Mouse (Mus musculus): Measurements from ENCODE around the gene Rere.

The Rere gene

DNA sequence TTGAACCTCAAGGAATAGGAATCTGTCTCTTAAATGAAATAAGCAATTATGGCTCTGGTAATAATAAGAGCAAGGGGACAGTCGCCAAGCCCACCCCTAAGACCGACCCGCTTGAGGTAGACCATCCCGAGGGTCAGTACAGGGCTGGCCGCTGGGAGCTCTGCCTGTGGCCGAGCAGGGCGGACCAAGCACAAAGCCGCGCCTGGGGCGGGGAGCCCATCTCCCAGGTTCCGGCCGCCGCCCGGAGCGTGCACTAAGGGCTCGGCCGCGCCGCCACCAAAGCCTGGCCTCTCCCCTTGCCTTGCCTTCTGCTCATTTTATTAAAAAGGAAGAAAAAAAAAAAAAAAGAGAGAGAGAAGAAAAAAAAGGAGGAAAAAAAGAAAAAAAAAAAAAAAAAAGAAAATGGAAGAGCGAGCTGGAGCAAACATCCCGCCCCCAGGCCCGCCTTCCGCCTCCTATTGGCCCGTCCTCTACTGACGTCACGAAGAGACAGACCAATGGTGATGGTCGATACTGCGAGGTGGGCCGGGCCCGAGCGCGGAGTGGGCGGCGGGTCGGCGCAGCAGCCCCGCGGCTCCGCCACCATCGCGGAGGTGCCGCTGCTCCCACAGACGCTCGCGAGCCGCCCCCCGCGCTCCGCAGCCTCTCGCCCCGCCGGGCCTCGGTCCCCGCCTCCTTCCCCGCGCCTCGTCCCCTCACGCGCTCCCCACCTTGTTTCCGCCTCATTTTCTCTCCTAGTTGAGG is at the start of gene Rere:
Gene Rere (plus strand): TSS at position 629 of the 744 bp plus-strand sequence.
- in situ Hi-C loops (cut with MboI; ENCODE audit: unreplicated experiment in 2 of 2), result no loop called here

DNA sequence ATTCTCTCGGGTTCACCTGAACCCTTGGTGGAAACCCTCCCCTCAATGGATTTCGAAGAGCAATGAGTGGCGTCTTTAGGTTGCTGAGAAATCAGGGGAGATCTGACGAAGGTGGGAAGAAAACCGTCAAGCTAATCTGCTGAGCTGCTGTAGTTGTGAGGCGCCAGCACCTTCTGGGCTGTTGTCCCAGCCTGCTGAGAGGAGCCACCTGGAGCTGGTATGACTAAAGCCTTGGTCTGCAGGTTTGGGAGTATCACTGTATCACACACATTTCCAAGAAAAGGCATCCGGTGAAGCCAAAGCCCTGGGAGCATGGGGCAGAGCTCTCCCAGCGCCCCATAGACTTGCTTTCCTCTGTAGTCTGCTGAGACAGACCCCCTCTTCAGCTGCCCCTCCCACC is 49.6 kb upstream of the Rere start:
- in situ Hi-C loops (cut with MboI; ENCODE audit: unreplicated experiment in 2 of 2), result no loop called here

DNA sequence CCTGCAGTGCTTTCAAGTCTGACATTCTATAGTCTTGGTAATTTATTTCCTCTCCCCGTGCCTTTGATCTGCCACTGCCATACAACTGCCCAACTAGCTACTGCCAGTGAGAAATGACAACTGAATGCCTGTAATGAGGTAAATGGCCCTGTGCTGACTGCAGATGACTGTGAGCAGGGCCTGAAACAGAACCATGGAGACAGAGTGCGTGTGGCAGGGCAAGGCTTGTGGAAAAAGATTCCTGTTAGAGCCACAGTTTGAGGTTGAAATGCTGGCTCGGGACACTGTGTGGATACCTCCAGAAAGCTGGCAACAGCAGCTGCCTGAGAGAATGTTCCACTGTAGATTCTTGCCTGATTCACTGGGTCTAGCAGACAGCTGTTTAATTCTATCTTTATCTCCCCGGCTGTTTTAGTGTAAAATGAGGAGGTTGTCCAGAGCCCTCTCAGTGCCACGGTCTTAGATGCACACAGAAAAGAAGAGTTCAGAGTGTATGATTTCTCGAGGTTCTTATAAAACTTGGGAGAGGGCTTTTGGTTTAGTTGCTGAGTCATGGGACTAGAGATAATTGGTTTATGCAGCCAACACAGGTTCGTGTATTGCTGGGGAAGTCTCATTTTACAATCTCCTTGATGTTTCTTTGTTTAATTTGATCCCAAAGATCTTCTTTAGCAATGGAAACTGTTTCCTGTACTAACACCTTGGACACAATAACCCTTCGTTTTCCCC is 46.7 kb upstream of the Rere start:
- in situ Hi-C loops (cut with MboI; ENCODE audit: unreplicated experiment in 2 of 2), result no loop called here

DNA sequence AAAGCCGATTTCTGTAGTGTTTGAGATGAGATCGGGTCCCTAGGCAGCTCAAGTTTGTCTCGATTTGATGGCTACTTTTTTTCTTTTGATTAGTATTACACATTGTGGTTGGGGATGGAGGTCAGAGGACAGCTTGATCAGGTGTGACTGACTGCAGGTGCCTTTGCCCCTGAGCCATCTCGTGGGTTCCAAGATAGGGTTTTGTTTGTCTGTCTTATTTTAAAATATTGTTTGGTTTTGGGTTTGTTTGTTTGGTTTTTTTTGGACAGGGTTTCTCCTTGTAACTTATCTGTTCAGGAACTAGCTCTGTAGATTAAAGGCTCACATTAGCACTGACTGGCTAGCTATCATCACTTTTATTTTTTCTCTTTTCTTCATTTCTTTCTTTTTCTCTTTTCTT is 45.9 kb upstream of the Rere start:
- in situ Hi-C loops (cut with MboI; ENCODE audit: unreplicated experiment in 2 of 2), result no loop called here

DNA sequence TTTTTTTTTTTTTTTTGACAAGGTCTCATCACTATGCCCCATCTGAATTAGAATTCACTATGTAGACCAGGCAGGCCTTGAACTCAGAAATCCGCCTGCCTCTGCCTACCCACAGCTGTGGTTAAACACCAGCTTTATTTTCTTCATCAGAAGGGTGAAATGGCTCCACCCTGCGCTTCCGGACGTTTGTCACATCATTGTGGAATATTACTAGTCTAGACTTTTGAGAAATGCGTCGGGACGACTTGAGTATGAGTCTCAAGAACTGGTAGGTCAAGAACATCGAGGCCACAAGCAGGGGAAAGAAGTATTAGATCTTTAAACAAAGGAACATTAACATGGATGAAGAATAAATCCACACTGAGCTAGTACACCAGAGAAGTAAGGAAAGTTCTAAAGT is 45.4 kb upstream of the Rere start:
- in situ Hi-C loops (cut with MboI; ENCODE audit: unreplicated experiment in 2 of 2), result no loop called here

DNA sequence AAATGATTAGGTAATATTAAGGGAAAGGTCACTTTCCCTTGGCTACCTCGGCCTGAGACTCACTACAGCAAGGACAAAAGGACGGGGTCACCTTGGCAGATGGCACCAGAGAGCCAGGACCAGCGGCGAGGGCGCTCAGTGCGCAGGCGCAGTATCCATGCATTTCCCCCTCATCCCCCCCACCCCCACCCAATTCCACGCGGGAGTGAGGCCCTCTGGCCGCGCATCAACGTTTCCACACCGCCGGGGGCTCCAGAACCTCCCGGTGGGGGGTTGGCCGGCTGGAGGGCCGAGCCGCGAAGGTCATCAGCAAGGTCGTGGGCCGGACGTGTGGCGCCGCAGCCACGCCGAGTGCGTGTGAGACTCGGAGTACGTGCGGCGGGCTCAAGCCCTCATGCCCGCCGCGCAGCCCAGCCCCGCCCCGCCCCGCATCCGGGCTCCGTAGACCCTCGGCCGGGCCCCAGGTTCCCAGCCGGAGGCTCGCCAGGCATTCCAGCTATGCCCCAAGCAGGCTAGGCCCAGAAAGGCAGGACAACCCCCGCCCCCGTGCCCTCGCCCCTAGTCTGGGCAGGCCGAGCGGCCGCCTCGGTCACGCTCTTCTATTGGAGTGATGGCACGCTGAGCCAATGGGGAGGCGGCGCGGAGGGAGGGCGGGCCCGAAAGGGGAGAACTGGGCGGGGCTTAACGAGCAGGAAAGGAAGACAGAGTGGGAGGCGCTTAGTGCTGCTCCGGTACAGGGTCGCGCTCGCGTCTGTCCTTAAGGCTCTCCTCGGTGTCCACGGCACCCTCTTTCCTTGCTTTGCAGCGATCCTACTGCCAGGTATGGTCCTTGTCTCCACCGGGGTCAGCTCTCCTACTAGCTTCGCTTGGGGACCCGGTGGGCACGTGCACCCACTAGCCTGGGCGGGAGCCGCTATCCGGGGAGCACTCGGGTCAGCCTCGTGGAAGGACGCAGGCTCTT is 44.6 kb upstream of the Rere start, which contains the start of gene Eno1:
Gene Eno1 (plus strand): TSS at position 201 of the 961 bp plus-strand sequence.
- in situ Hi-C loops (cut with MboI; ENCODE audit: unreplicated experiment in 2 of 2), result no loop called here

DNA sequence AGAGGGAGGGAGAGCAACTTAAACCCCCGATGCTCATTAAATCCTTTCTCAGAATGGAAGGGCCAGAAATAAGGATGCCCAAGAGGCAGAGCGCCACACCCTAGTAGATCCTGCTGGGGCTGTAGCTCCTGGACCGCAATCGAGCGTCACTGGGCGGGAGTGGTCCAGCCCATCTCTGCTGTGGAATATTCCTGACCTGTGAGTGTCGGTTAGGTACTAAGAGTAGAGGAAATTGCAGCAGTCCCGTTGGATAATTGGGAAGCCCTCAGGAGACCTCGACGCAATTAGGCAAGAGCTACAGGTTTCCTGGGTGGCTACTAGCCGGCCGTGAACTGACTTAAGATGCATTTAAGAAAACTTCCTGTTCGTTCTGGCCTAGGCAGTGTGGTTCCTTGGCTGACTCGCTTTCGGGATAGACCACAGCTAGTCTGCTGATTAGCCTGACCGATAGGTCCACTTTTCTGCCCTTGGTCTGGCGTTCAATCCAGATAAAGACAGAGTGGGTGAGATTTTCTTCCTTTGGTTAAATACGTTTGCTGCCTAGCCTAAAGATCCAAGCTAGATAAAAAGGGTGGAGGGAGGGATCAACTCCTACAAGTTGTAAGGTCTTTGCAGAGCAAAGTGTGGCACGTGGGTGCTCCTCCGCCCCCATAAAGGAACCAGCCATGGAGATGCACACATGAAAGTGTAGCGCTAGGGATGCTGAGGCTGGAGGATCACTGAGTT is 43.6 kb upstream of the Rere start:
- in situ Hi-C loops (cut with MboI; ENCODE audit: unreplicated experiment in 2 of 2), result no loop called here

DNA sequence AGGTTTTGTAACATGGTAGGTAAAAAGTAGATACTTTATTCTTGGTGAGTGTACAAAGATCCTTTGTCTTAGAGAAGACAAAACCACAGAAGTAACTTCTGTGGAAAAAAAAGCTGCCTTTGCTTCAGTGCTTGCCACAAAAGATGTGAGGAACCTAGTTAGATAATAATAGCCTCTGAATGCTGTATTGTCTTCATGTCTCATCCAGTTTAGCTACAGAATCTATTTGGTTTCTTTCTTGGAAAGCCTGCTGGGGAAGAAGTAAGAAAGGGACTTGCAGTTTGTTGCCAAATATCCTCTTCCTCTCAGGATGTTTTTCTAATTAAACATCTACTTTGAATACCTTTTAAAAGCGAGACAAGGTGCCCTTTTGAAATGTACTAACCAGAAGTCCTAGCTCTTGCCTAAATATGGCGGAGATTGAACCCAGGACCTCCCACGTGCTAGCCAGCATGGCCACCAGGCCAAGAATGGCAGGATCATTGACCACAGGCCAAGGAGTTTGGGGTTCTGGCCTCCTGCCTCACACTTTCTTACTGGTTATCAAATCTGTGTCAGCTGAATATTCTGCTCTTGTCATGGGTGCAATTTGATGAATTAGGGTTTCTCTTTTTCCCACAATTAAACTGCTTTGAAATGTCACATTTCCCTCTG is 42.9 kb upstream of the Rere start:
- in situ Hi-C loops (cut with MboI; ENCODE audit: unreplicated experiment in 2 of 2), result no loop called here

DNA sequence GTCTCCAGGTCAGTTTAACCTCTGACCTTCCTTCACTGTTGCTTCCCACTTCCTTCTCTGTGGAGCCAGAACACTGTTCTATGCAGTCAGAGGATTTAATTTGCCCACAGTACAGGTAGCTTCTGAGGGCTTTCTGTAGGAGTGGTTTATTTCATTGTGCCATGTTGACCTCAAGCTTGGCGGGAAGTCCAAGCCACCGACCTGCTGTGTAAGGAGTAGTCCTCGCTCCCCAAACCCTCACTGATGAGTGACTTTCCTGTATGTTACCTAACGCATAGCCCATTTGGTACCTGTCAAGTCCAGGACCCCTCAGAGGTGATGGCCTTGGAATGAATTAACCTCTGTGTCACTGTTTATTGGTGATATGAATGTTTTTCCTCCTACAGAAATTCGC is 42.4 kb upstream of the Rere start:
- in situ Hi-C loops (cut with MboI; ENCODE audit: unreplicated experiment in 2 of 2), result no loop called here

DNA sequence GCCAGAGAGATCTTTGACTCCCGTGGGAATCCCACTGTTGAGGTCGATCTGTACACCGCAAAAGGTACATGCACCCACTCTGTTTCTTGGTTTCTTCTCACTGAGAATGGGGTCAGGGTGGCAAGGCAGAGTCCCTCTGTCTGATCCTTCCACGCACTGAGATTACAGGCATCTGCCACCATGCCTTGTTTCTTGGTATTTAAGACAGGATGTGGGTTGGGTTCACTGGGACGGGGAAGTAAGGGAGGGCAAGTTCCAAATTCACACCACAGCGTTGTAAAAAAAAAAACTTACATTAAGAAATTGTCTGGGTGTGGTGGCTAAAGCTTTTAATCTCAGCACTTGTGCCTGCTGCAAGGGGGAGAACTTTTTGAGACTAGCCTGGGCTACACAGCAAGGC is 41.9 kb upstream of the Rere start:
- in situ Hi-C loops (cut with MboI; ENCODE audit: unreplicated experiment in 2 of 2), result no loop called here

DNA sequence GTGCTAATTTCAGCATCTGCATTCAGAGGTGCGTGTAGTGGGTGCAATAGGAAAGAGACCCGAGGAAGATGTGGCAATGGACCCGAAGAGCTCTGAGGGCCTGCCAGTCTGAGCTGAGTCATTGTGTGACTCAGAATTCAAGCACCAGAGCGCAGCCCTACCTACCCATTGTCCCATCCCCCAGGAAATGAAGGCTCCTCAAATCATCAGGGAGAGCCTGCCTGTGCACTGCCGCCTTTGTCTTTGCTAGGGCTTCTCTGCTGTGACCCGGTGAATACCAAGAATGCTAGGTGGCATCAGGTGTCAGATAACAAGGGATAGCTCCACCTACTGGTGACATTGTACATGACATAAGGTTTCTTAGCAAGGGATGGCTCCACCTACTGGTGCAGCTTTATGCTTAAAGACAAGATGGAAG is 41.5 kb upstream of the Rere start:
- in situ Hi-C loops (cut with MboI; ENCODE audit: unreplicated experiment in 2 of 2), result no loop called here

DNA sequence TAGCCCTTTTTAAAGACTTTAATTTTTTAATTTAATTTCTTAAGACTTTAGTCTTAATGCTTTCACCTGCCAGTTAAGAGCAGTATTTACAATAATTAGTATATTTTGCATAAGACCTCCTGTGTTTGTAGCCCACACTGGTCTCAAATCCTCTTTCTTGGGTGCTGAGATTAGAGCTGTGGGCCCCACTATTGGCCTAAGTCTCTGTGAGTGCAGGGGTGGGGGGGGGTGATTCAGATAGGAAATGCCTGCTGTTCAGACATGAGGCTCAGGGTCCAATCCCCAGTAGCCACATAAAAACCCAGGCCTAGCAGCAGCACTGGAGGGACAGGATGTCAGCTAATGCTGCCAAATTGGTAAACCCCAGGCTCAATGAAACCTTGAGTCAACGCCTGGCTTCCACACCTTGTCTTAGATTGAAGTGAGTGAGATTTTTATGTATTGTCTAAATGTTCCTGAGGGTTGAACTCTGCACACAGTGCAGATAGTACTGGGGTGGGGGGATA is 41.0 kb upstream of the Rere start:
- in situ Hi-C loops (cut with MboI; ENCODE audit: unreplicated experiment in 2 of 2), result no loop called here

DNA sequence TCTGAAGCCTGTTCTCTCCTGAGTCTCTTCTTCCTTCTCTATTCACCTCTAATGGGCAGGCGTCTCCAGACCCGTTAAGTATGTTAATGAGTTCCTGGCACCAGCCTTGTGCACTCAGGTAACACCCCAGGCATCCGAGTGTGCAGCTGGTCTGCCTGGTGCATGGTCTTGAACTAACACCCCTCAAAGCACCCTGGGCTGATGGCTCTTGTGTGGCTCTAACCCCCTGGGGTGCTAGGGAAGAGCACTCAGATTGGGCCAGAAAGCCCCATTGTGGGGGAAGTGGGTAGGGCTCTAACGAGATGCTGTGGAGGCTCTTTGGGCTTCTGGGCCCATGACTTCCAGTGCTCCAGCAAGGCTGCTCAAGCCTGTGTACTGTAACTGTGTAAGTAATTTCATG is 39.7 kb upstream of the Rere start:
- in situ Hi-C loops (cut with MboI; ENCODE audit: unreplicated experiment in 2 of 2), result no loop called here

DNA sequence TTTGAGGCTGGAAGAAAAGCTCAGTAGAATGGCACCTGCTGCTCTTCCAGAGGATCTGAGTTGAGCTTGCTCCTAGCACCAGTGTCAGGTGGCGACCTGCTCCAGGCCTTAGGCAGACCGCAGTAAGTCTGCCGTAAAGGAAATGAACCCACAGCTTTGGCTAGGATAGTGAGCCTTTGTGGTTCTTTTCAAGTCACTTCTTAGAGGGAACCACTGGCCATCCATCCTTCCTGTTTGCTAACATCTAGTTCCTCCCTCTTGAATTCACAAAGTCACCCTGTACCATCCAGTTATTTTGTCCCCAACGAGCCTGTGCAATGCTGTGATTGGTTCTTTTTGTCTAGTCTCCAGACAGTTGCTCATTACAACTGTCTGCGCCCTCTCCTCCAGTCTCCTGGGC is 38.7 kb upstream of the Rere start:
- in situ Hi-C loops (cut with MboI; ENCODE audit: unreplicated experiment in 2 of 2), result no loop called here

DNA sequence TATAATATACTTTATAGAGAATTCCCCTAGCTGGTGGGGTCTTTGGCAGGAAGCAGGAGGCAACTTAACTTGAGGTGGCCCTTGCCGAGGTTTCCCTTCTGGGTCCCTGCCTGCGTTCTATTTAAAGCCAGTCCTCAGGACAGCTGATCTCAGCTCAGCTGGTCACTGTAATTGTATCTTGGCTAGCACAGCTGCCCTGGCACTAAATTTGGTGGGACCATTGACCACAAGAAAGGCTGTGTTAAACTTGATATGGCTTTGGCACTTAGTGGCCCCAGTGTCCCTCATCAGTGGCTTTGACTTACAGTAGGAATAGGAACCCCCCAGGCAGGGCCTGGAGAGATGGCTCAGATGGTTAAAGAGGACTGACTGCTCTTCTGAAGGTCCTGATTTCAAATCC is 35.6 kb upstream of the Rere start:
- in situ Hi-C loops (cut with MboI; ENCODE audit: unreplicated experiment in 2 of 2), result loop anchor here in 1 of 2 experiments (5.0 kb wide), 1 partner anchor 59 kb away; no protein-coding TSS in a partner anchor

DNA sequence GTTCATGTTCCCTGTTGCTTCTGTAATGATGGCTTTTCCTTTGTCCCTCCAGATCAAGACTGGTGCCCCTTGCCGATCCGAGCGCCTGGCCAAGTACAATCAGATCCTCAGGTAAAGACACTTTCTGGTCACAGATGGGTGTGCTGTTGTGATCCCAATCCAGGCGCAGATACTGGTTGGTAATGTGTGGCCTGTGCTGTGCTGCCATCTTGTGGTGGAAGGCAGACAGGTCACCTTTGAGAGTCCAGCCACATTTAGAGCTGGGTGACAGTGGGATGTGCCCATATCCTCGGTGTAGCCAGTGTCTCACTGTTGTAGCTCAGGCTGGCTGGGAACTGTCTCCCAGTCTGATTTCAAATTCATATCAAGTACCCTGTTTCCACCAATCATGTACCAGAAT is 33.4 kb upstream of the Rere start:
- in situ Hi-C loops (cut with MboI; ENCODE audit: unreplicated experiment in 2 of 2), result loop anchor here in 1 of 2 experiments (5.0 kb wide), 1 partner anchor 61 kb away; no protein-coding TSS in a partner anchor

DNA sequence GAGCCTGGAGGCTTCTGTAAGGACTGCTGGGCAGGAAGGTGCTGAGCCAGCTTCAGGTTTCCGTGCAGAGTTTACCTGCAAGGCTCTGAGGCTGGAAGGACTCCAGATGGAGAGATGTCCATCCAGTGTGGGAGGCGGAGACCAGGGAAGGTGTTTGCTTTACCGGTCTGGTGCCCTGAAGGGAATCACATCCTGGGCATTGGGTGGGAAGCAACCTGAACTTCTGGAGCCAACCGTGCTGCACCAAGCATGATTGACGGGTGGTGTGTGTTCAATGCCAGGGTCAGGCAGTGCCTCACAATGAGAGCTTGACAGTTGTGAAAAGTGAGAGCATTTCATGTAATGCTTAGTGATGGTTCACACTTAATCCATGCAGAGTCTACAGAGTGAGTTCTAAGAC is 32.5 kb upstream of the Rere start:
- in situ Hi-C loops (cut with MboI; ENCODE audit: unreplicated experiment in 2 of 2), result loop anchor here in 1 of 2 experiments (5.0 kb wide), 1 partner anchor 62 kb away; no protein-coding TSS in a partner anchor

DNA sequence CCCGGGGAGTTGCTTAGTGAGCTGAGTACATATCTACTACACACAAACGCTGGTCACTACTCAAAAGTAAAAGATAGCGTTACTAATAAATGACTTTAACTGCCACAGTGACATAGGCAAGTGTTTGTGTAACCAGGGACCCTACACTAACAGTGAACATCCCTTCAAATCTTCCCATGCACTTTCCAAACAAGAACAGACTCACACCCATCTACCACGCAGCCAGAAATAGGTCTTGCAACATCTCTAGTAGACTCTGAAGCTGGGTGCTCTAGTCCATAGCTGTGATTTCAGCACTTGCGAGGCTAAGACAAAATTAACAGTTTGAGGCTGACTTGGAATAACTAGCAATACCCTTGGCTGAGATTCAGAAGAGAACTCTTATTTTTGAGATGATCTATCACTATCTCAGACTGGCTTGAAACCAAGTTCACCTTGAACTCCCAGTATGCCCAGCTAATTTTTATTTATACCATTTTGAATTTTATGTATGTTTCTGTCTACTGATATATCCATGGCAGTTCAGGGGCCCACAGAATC is 31.6 kb upstream of the Rere start:
- in situ Hi-C loops (cut with MboI; ENCODE audit: unreplicated experiment in 2 of 2), result loop anchor here (5.0 to 25.0 kb wide), 2 partner anchors 62 to 662 kb away; partner anchors contain the start of genes Park7 (in 1 of the 2) and Tnfrsf9 (in 1 of the 2)
